Mouse (Mus musculus) thymus, adult 2 months (tissue): Measurements from ENCODE around the gene Rap1b. TPM values are rescaled to one million over a fixed set of nuclear protein-coding genes. Genes with fewer than 3 reads are reported as not detected.

Experiments used
- DNase-seq: peaks from one replicate; pipeline ENCODE4 v3.0.0; 2021
- H3K27ac ChIP-seq: fragments of 200-500 bp; 2 replicates; pipeline ENCODE4 v1.5.1; 2012; ENCODE audit warnings: low read length, control low read depth; ENCODE audit not compliant: control insufficient read depth, insufficient read depth
- H3K27me3 ChIP-seq: fragments of 200-500 bp; 2 replicates; pipeline ENCODE4 v1.6.1; 2012; ENCODE audit warnings: mild to moderate bottlenecking, low read length, moderate library complexity, mixed read lengths; ENCODE audit not compliant: control insufficient read depth, insufficient read depth
- H3K36me3 ChIP-seq: fragments of 200-500 bp; 2 replicates; pipeline ENCODE4 v1.6.1; 2012; ENCODE audit warnings: mild to moderate bottlenecking, low read length, moderate library complexity; ENCODE audit not compliant: control insufficient read depth, insufficient read depth
- H3K4me1 ChIP-seq: fragments of 200-500 bp; replicated peaks from 2 replicates; pipeline ENCODE4 v1.6.1; 2012; ENCODE audit warnings: low read length; ENCODE audit not compliant: control insufficient read depth, insufficient read depth
- H3K4me3 ChIP-seq: fragments of 200-500 bp; 2 replicates; pipeline ENCODE4 v1.5.1; 2012; ENCODE audit warnings: mild to moderate bottlenecking, low read length, control low read depth, moderate library complexity; ENCODE audit not compliant: control insufficient read depth, insufficient read depth
- CTCF ChIP-seq: fragments of 200-500 bp; IDR thresholded peaks from 2 replicates; pipeline ENCODE4 v1.5.1; 2012; ENCODE audit warnings: mild to moderate bottlenecking, control low read depth, low read length, moderate library complexity, borderline replicate concordance; ENCODE audit not compliant: control insufficient read depth, poor library complexity, insufficient read depth; ENCODE audit errors: extremely low read depth
- POLR2A ChIP-seq: fragments of 200-500 bp; IDR thresholded peaks from 2 replicates; pipeline ENCODE4 v1.6.1; 2012; ENCODE audit warnings: mild to moderate bottlenecking, low read length, control low read depth, moderate library complexity; ENCODE audit not compliant: control insufficient read depth, poor library complexity, insufficient read depth; ENCODE audit errors: extremely low read depth
- WGBS: fragments of 180-500 bp; shearing (Covaris S2); methylation state at CpG from one replicate; pipeline ENCODE4 v1.1.7; 2018; 5-methylcytosine and 5-hydroxymethylcytosine counted together
- polyA plus RNA-seq: library from polyadenylated mRNA; depleted of rRNA; stranded (reverse); fragments of >200 nt; gene quantifications from 2 replicates; pipeline ENCODE4 v1.2.3, GENCODE M21; 2012

Rap1b gene
- polyA plus RNA-seq, 1 experiment, result 60.9 TPM

DNA sequence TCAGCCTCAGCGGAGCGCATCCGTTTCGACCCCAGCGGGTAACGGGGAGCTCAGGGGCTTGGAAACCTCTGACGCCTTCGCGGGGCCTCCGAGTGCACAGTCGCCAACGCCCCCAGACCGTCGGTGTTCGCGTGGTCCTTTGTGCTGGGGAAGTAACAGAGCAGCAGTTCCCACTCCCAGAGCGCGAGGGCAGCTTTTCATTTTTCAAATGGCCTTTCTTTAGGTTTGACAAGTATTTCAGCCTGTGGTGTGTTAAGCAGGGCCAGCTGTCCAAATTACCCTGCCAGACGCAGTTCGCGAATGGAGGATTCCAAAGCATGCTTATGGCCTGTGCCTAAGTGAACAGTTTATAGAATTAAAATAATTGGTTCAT lies 411 bp upstream of the Rap1b start:
- no peaks in the 10 kb centered on the region for H3K36me3 ChIP-seq
- H3K4me1 ChIP-seq, result peaks cover 7% of the 10 kb centered on the region; the same call in 1 of the 2 replicates
- 2% methylated on average over 21 of the region's 21 CpGs for WGBS
- H3K27ac ChIP-seq, result peak overlapping the region; percentile 19; the same call in 1 of the 2 replicates
- no peak for DNase-seq
- no peaks in the 10 kb centered on the region for H3K27me3 ChIP-seq
- peak overlapping the region; percentile 89 for H3K4me3 ChIP-seq
- TF ChIP-seq POLR2A (no peak), CTCF (no peak; the same call in 1 of the 2 replicates)

GRCm38 (mm10) chr10:117844782-117845596 lies 846 bp downstream of the Rap1b start:
- under 1% methylated on average over 52 of the region's 52 CpGs for WGBS
- Histone ChIP-seq H3K27ac (peak overlapping the region; percentile 93), H3K36me3 (no peaks in the 10 kb centered on the region), H3K27me3 (no peaks in the 10 kb centered on the region), H3K4me1 (peaks cover 10% of the 10 kb centered on the region), H3K4me3 (peak overlapping the region; percentile 99)
- DNase-seq, result peak; percentile 73
- TF ChIP-seq POLR2A (no peak), CTCF (no peak)

GRCm38 (mm10) chr10:117844279-117844678 lies 1.6 kb downstream of the Rap1b start:
- TF ChIP-seq POLR2A (no peak), CTCF (no peak)

GRCm38 (mm10) chr10:117843690-117844089 lies 2.1 kb downstream of the Rap1b start:
- TF ChIP-seq POLR2A, result no peak
- TF ChIP-seq CTCF, result no peak
- Histone ChIP-seq H3K36me3 (no peaks in the 10 kb centered on the region), H3K27me3 (no peaks in the 10 kb centered on the region), H3K4me1 (peaks cover 10% of the 10 kb centered on the region), H3K4me3 (no peak overlapping the region), H3K27ac (no peak overlapping the region)
- no peak for DNase-seq
- 2% methylated on average over 5 of the region's 5 CpGs for WGBS

More at GRCm38 (mm10) chr10:117844279-117844678, 1.6 kb downstream of the Rap1b start:
- H3K4me3 ChIP-seq, result no peak overlapping the region
- no peaks in the 10 kb centered on the region for H3K27me3 ChIP-seq
- no peaks in the 10 kb centered on the region for H3K36me3 ChIP-seq
- peaks cover 10% of the 10 kb centered on the region for H3K4me1 ChIP-seq
- H3K27ac ChIP-seq, result no peak overlapping the region
- DNase-seq, result no peak
- WGBS, result 2% methylated on average over 5 of the region's 5 CpGs

- Histone ChIP-seq H3K4me1 (peaks cover 16% of the 10 kb centered on the region), H3K27me3 (no peaks in the 10 kb centered on the region), H3K4me3 (no peak overlapping the region), H3K36me3 (no peaks in the 10 kb centered on the region), H3K27ac (no peak overlapping the region)
- 80% methylated on average over 1 of the region's 1 CpGs for WGBS
- TF ChIP-seq POLR2A (no peak), CTCF (no peak)
- DNase-seq, result no peak
Measured at GRCm38 (mm10) chr10:117841765-117842164, 4.1 kb downstream of the Rap1b start.

DNA sequence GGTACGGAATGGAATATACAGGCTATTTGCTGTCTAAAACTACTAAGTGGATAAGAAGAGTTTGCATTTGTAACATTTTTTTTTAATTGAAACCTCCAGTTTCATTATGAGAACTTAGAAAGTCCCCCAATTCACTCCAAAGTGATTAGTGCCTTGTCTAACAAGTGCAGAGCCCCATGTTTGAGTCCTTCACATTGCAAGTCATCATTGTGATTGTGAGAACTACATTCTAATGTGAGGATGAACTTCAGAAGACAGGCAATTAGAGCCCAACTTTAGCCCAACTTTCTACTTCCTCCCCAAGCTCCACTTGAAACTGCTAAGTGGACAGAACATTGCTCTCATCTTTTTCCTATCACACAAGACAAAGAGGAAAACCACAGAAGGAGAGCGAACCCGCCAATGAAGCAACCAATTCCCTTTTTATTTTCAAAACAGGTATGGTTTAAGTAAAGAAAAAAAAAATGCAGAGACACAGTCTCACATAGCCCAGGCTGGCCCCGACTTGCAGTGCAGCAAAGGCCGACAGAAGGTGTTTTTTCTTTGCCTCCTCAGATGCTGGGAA lies 5.3 kb downstream of the Rap1b start:
- Histone ChIP-seq H3K36me3 (no peaks in the 10 kb centered on the region), H3K27me3 (no peaks in the 10 kb centered on the region), H3K27ac (no peak overlapping the region), H3K4me3 (no peak overlapping the region), H3K4me1 (peaks cover 17% of the 10 kb centered on the region)
- DNase-seq, result no peak
- no peak for TF ChIP-seq CTCF
- no peak for TF ChIP-seq POLR2A
- WGBS, result 30% methylated on average over 5 of the region's 5 CpGs
